Mouse (Mus musculus) neural tube, embryonic 11.5 days (tissue): ENCODE data around the gene Gm13276. TPM values are rescaled to one million over a fixed set of nuclear protein-coding genes. Genes with fewer than 3 reads are reported as not detected.
"Not testable (repeated sequence)": the region's sequence is repeated elsewhere in the genome, so short reads cannot be mapped to it uniquely, and the experiment has no call there.

Experiments
- ATAC-seq: fragments of 200-750 bp; cut with Nextera tagmentation; 2 replicates; pipeline ENCODE4 v1.8.0; 2017; ENCODE audit warnings: moderate number of reproducible peaks, mild to moderate bottlenecking, moderate TSS enrichment, moderate library complexity; ENCODE audit not compliant: insufficient read depth, low FRiP score, low TSS enrichment
- DNase-seq: peaks from one replicate; pipeline ENCODE4 v3.0.0-alpha.2; 2015; ENCODE audit warnings: low spot score
- H3K27ac ChIP-seq: fragments of 300-500 bp; sonication (generic); 2 replicates; pipeline ENCODE4 v1.5.1; 2014; ENCODE audit warnings: low read depth, mild to moderate bottlenecking, low read length
- H3K27me3 ChIP-seq: fragments of 300-500 bp; sonication (generic); 2 replicates; pipeline ENCODE4 v1.6.1; 2014; ENCODE audit warnings: mild to moderate bottlenecking, low read length, mixed read lengths; ENCODE audit not compliant: control insufficient read depth, insufficient read depth
- H3K36me3 ChIP-seq: fragments of 300-500 bp; sonication (generic); 2 replicates; pipeline ENCODE4 v1.6.1; 2014; ENCODE audit warnings: mild to moderate bottlenecking, low read length, moderate library complexity, mixed read lengths; ENCODE audit not compliant: control insufficient read depth, insufficient read depth
- H3K4me1 ChIP-seq: fragments of 300-500 bp; sonication (generic); 2 replicates; pipeline ENCODE4 v1.6.1; 2014; ENCODE audit warnings: low read length, mixed read lengths; ENCODE audit not compliant: control insufficient read depth, insufficient read depth
- H3K4me2 ChIP-seq: fragments of 300-500 bp; sonication (generic); 2 replicates; pipeline ENCODE4 v1.6.1; 2014; ENCODE audit warnings: low read depth, mild to moderate bottlenecking, moderate library complexity
- H3K4me3 ChIP-seq: fragments of 300-500 bp; sonication (generic); 2 replicates; pipeline ENCODE4 v1.5.1; 2014; ENCODE audit warnings: low read depth, low read length
- H3K9ac ChIP-seq: fragments of 300-500 bp; sonication (generic); 2 replicates; pipeline ENCODE4 v1.6.1; 2014; ENCODE audit warnings: mild to moderate bottlenecking, low read length
- H3K9me3 ChIP-seq: fragments of 300-500 bp; sonication (generic); 2 replicates; pipeline ENCODE4 v1.6.1; 2016; ENCODE audit warnings: low read length; ENCODE audit not compliant: control insufficient read depth
- WGBS: fragments of 180-500 bp; shearing (Covaris S2); extraction: QIAGEN DNeasy Blood & Tissue Kit; methylation state at CpG from one replicate; pipeline ENCODE4 v1.1.7; 2014; 5-methylcytosine and 5-hydroxymethylcytosine counted together
- polyA plus RNA-seq: library from polyadenylated mRNA; unstranded; fragments of >200 nt; fragmentation: Nextera tagmentation; extraction: Ambion mirVana; gene quantifications from 2 replicates; pipeline ENCODE4 v1.2.1, GENCODE M21; 2014

The Gm13276 gene
- polyA plus RNA-seq, 1 experiment from 2014 or later = not detected

GRCm38 (mm10) chr4:88756581-88757513 lies 28.7 kb upstream of the Gm13276 start:
- Histone ChIP-seq H3K9ac (peak overlapping the region; percentile 3), H3K4me2 (peak overlapping the region; percentile 49), H3K4me3 (peak overlapping the region; percentile 30), H3K27ac (peak overlapping the region; percentile 67)
- 14% methylated on average over 28 of the region's 31 CpGs for WGBS
- not testable (repeated sequence) for H3K4me1 ChIP-seq, H3K27me3 ChIP-seq, H3K36me3 ChIP-seq, ATAC-seq, H3K9me3 ChIP-seq
- DNase-seq = peak; percentile 35

GRCm38 (mm10) chr4:88757628-88758031 lies 27.9 kb upstream of the Gm13276 start:
- peak overlapping the region; percentile 67 for H3K27ac ChIP-seq
- H3K9me3 ChIP-seq, H3K27me3 ChIP-seq, H3K36me3 ChIP-seq, H3K9ac ChIP-seq, H3K4me1 ChIP-seq: not testable (repeated sequence)
- 0% methylated on average over 19 of the region's 21 CpGs for WGBS
- H3K4me2 ChIP-seq = peak overlapping the region; percentile 49
- H3K4me3 ChIP-seq = peak overlapping the region; percentile 30
- ATAC-seq (peak; percentile 100), DNase-seq (peak; percentile 87)

- H3K4me1 ChIP-seq, H3K27me3 ChIP-seq, H3K9me3 ChIP-seq, H3K4me3 ChIP-seq, H3K27ac ChIP-seq, H3K36me3 ChIP-seq, ATAC-seq, DNase-seq, H3K4me2 ChIP-seq, H3K9ac ChIP-seq: not testable (repeated sequence)
- WGBS = 85% methylated on average over 9 of the region's 9 CpGs
These were observed 26.8 kb upstream of the Gm13276 start for GRCm38 (mm10) chr4:88758751-88759150.

GRCm38 (mm10) chr4:88759610-88760268 lies 25.8 kb upstream of the Gm13276 start, which contains the start of gene Gm13283:
Gene Gm13283 (plus strand): TSS chr4:88760119.
- ATAC-seq, H3K9ac ChIP-seq, H3K27me3 ChIP-seq, H3K4me1 ChIP-seq, H3K9me3 ChIP-seq, DNase-seq, H3K36me3 ChIP-seq, H3K27ac ChIP-seq: not testable (repeated sequence)
- WGBS = 36% methylated on average over 6 of the region's 14 CpGs
- peak within 1 kb of the TSS; percentile 12; the same call in 1 of the 2 replicates for H3K4me3 ChIP-seq
- peak within 1 kb of the TSS; percentile 32 for H3K4me2 ChIP-seq

- not testable (repeated sequence) for H3K27me3 ChIP-seq, H3K4me1 ChIP-seq, H3K27ac ChIP-seq, ATAC-seq, H3K9me3 ChIP-seq, H3K9ac ChIP-seq, H3K36me3 ChIP-seq
- peak; percentile 80 for DNase-seq
- H3K4me3 ChIP-seq = peak overlapping the region; percentile 12; the same call in 1 of the 2 replicates
- WGBS = 0% methylated on average over 18 of the region's 28 CpGs
- H3K4me2 ChIP-seq = peak overlapping the region; percentile 32
These were observed 25.1 kb upstream of the Gm13276 start for GRCm38 (mm10) chr4:88760431-88760830.

GRCm38 (mm10) chr4:88761776-88762175 lies 23.7 kb upstream of the Gm13276 start:
- 78% methylated on average over 6 of the region's 8 CpGs for WGBS
- not testable (repeated sequence) for ATAC-seq

GRCm38 (mm10) chr4:88762341-88762740 lies 23.2 kb upstream of the Gm13276 start:
- not testable (repeated sequence) for DNase-seq, H3K4me3 ChIP-seq, H3K4me2 ChIP-seq, H3K9ac ChIP-seq, ATAC-seq, H3K9me3 ChIP-seq, H3K4me1 ChIP-seq, H3K27ac ChIP-seq, H3K36me3 ChIP-seq, H3K27me3 ChIP-seq
- 63% methylated on average over 9 of the region's 9 CpGs for WGBS

More at GRCm38 (mm10) chr4:88761776-88762175, 23.7 kb upstream of the Gm13276 start:
- not testable (repeated sequence) for DNase-seq, H3K9ac ChIP-seq, H3K27ac ChIP-seq, H3K4me3 ChIP-seq, H3K4me2 ChIP-seq, H3K9me3 ChIP-seq, H3K36me3 ChIP-seq, H3K4me1 ChIP-seq, H3K27me3 ChIP-seq

GRCm38 (mm10) chr4:88763384-88764018 lies 22.0 kb upstream of the Gm13276 start:
- not testable (repeated sequence) for H3K9me3 ChIP-seq, H3K36me3 ChIP-seq, ATAC-seq, H3K27me3 ChIP-seq, H3K9ac ChIP-seq, H3K4me1 ChIP-seq, H3K27ac ChIP-seq, H3K4me3 ChIP-seq
- 6% methylated on average over 22 of the region's 42 CpGs for WGBS
- peak overlapping the region; percentile 32; the same call in 1 of the 2 replicates for H3K4me2 ChIP-seq
- DNase-seq = peak; percentile 72
